30 mouse cellular contexts compared by ENCODE assay signal in the genomic region with DNA sequence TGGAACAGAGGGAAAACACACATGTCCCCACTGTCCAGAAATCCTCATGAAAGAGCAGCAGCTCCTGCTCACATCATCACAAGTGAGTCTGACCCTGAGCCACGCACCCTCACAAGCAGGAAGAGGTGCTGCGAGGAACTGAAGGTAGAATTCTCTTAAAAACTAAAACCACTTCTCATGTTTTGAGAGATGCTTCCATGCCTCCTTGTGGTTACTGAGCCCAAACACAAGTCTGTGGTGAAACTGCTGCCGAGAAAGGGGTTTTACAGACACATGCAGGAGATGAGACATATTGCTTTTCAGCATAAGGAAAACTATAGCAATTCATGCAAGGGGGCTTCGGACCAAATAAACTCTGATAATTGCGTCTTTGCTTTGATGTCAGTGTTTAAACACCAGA.
A peak's percentile ranks its signal among the peaks of the same experiment; 100 is the strongest.
DNase-seq lines count a peak whose midpoint lies in the region; ATAC-seq and TF ChIP-seq lines count a peak whose summit lies in the region.
"Had no signal": no experiment of that assay in that cellular context is flagged by ENCODE, and none has a peak within 500 bp of the region (broad histone marks: within the 10 kb centered on the region; RNA-seq: fewer than 3 reads in every experiment).

No protein-coding gene starts in this region.

- no peak for DNase-seq in kidney, postnatal 0 days (ENCODE audit: low spot score)
- DNase-seq in kidney, postnatal 14 days, result no peak
- peak; percentile 33 for DNase-seq in CH12.LX (ENCODE audit: extremely low read depth)
- DNase-seq in naive thymus-derived CD4-positive, alpha-beta T cell, adult 2 months (ENCODE audit: low read depth), result peak; percentile 26
- peak; percentile 59 for DNase-seq in thymus, postnatal 14 days
- DNase-seq in cerebellum, adult 9-11 months, result no peak
- DNase-seq in embryo, embryonic 9.5 days (ENCODE audit: extremely low spot score), result no peak
- no peak for DNase-seq in left cerebral cortex, adult 2 months (ENCODE audit: extremely low spot score in 1 of 2, low spot score in 2 of 2)
- DNase-seq: adrenal gland, adult 8-10 months; B cell, adult 2 months; cerebellum, adult 11 months; cerebellum, postnatal 10 days; gastrocnemius, adult 2 months; gastrocnemius, postnatal 36 days; heart, adult 2 months; heart, postnatal 4 days; kidney, adult 2 months; right cerebral cortex, adult 18-20 months; spleen, adult 18-20 months had no signal

- no peak for ATAC-seq in kidney, postnatal 0 days (replicated peaks; ENCODE audit: low FRiP score, low read depth)
- ATAC-seq: forebrain, embryonic 13.5 days; inflammation-experienced regulatory T-cells, adult 6 months had no signal

- TF ChIP-seq POLR2A in CH12.LX (IDR thresholded peaks at IDR 0.05; ENCODE audit: low read depth, low read length), result no peak

- intact Hi-C loops in left cerebral cortex, adult 2 months (cut with DNase I), result no loop called here

- no peak overlapping the region for H3K4me2 ChIP-seq in kidney, postnatal 0 days (ENCODE audit: low read length)
- no peak overlapping the region for H3K4me2 ChIP-seq in CH12.LX (ENCODE audit: insufficient read depth, low read depth, poor library complexity, severe bottlenecking)
- H3K4me2 ChIP-seq: embryonic facial prominence, embryonic 15.5 days; forebrain, embryonic 13.5 days; heart, embryonic 12.5 days; hindbrain, embryonic 14.5 days; limb, embryonic 13.5 days; liver, embryonic 11.5 days; lung, embryonic 15.5 days; midbrain, embryonic 11.5 days; neural tube, embryonic 12.5 days had no signal

- in situ Hi-C loops in CH12.LX (cut with MboI; ENCODE audit: low pct_ligation_motif_present, low pct_unique_long_range_greater_than_20kb, low sequenced_read_pairs), result no loop called here

- H3K4me3 ChIP-seq in kidney, postnatal 0 days (replicated peaks; ENCODE audit: low read depth, low read length), result no peak overlapping the region
- no peak overlapping the region for H3K4me3 ChIP-seq in CH12.LX (replicated peaks in 1 of 3; ENCODE audit: low read depth in 2 of 3, low read length in 2 of 3, poor library complexity in 1 of 3)
- no peak overlapping the region for H3K4me3 ChIP-seq in left cerebral cortex, adult 2 months
- H3K4me3 ChIP-seq: embryonic facial prominence, embryonic 10.5 days; embryonic facial prominence, embryonic 15.5 days; forebrain, embryonic 13.5 days; gastrocnemius, adult 2 months; heart, adult 2 months; heart, embryonic 12.5 days; limb, embryonic 13.5 days; lung, embryonic 15.5 days; neural tube, embryonic 12.5 days had no signal

- no peaks in the 10 kb centered on the region for H3K27me3 ChIP-seq in kidney, postnatal 0 days (ENCODE audit: insufficient read depth, low read length)
- no peaks in the 10 kb centered on the region for H3K27me3 ChIP-seq in CH12.LX (replicated peaks)
- H3K27me3 ChIP-seq: heart, embryonic 12.5 days; lung, embryonic 15.5 days; neural tube, embryonic 12.5 days had no signal

- peak; percentile 66 for TF ChIP-seq RAD21 in CH12.LX (IDR thresholded peaks at IDR 0.05; ENCODE audit: low read depth, low read length)

- H3K9ac ChIP-seq in kidney, postnatal 0 days (ENCODE audit: low read depth, low read length), result no peak overlapping the region
- H3K9ac ChIP-seq in CH12.LX (ENCODE audit: insufficient read depth, low read depth), result no peak overlapping the region
- H3K9ac ChIP-seq: embryonic facial prominence, embryonic 15.5 days; forebrain, embryonic 13.5 days; heart, embryonic 12.5 days; hindbrain, embryonic 14.5 days; limb, embryonic 13.5 days; lung, embryonic 15.5 days; neural tube, embryonic 12.5 days had no signal

- no peaks in the 10 kb centered on the region for H3K4me1 ChIP-seq in kidney, postnatal 0 days (replicated peaks; ENCODE audit: insufficient read depth, low read length)
- H3K4me1 ChIP-seq in CH12.LX (ENCODE audit: control insufficient read depth in 1 of 2, insufficient read depth in 2 of 2), result peaks cover 0 to 22% of the 10 kb centered on the region in 2 experiments; a peak in 2 of 4 replicates
- H3K4me1 ChIP-seq: embryonic facial prominence, embryonic 10.5 days; embryonic facial prominence, embryonic 15.5 days; forebrain, embryonic 13.5 days; lung, embryonic 15.5 days; neural tube, embryonic 12.5 days had no signal

- no peak overlapping the region for H3K27ac ChIP-seq in kidney, postnatal 0 days
- H3K27ac ChIP-seq in CH12.LX (ENCODE audit: insufficient read depth, low read depth), result no peak overlapping the region
- no peak overlapping the region for H3K27ac ChIP-seq in left cerebral cortex, adult 2 months
- H3K27ac ChIP-seq: embryonic facial prominence, embryonic 10.5 days; embryonic facial prominence, embryonic 15.5 days; forebrain, embryonic 13.5 days; gastrocnemius, adult 2 months; heart, adult 2 months; hindbrain, embryonic 14.5 days; limb, embryonic 13.5 days; lung, embryonic 15.5 days; neural tube, embryonic 12.5 days had no signal

- no peak for TF ChIP-seq EP300 in CH12.LX (IDR thresholded peaks at IDR 0.05; ENCODE audit: low read length)

- H3K9me3 ChIP-seq in kidney, postnatal 0 days (replicated peaks; ENCODE audit: low read length), result no peaks in the 10 kb centered on the region
- H3K9me3 ChIP-seq in CH12.LX (replicated peaks; ENCODE audit: low read length), result no peaks in the 10 kb centered on the region
- H3K9me3 ChIP-seq: embryonic facial prominence, embryonic 10.5 days; embryonic facial prominence, embryonic 15.5 days; forebrain, embryonic 13.5 days; heart, embryonic 12.5 days; limb, embryonic 13.5 days; lung, embryonic 15.5 days; neural tube, embryonic 12.5 days had no signal

- TF ChIP-seq CTCF in kidney, postnatal 0 days (IDR thresholded peaks at IDR 0.05; ENCODE audit: low read depth), result peak; percentile 35; the same call in 1 of the 2 replicates
- peak in 1 of 2 experiments; percentile 59; a peak in 2 of 4 replicates for TF ChIP-seq CTCF in CH12.LX (conservative IDR thresholded peaks at IDR 0.05 in 1 of 2, IDR thresholded peaks at IDR 0.05 in 1 of 2; ENCODE audit: low read depth in 2 of 2, low read length in 2 of 2)
- no peak; the same call in 1 of the 2 replicates for TF ChIP-seq CTCF in left cerebral cortex, adult 2 months (IDR thresholded peaks at IDR 0.05)

- dilution Hi-C loops in CH12.LX (cut with MboI; ENCODE audit: extremely low pct_ligation_motif_present, extremely low pct_unique_long_range_greater_than_20kb, low sequenced_read_pairs), result no loop called here

- H3K79me2 ChIP-seq in CH12.LX (replicated peaks; ENCODE audit: control insufficient read depth, extremely low read depth, insufficient read depth, poor library complexity, severe bottlenecking), result no peaks in the 10 kb centered on the region

- H3K36me3 ChIP-seq in kidney, postnatal 0 days (ENCODE audit: insufficient read depth, low read length), result no peaks in the 10 kb centered on the region
- no peaks in the 10 kb centered on the region for H3K36me3 ChIP-seq in CH12.LX (replicated peaks in 1 of 2; ENCODE audit: control insufficient read depth in 1 of 2, insufficient read depth in 1 of 2, low read length in 1 of 2)
- H3K36me3 ChIP-seq: embryonic facial prominence, embryonic 10.5 days; embryonic facial prominence, embryonic 15.5 days; heart, embryonic 12.5 days; limb, embryonic 13.5 days; lung, embryonic 15.5 days; neural tube, embryonic 12.5 days had no signal

- WGBS in kidney, postnatal 0 days, result 51% methylated on average over 5 of the region's 5 CpGs

TF ChIP-seq in CH12.LX, 34 proteins besides CTCF, POLR2A, EP300 and RAD21:
- peak; percentile 63 for TF ChIP-seq SMC3 (IDR thresholded peaks at IDR 0.05; ENCODE audit: low read depth, low read length)
- no peak for TF ChIP-seq USF2 (conservative IDR thresholded peaks at IDR 0.05; ENCODE audit: low read depth, low read length)
- TF ChIP-seq NELFE (IDR thresholded peaks at IDR 0.05; ENCODE audit: low read depth, low read length), result no peak
- no peak for TF ChIP-seq MXI1 (IDR thresholded peaks at IDR 0.05; ENCODE audit: low read depth, low read length)
- TF ChIP-seq MAX (IDR thresholded peaks at IDR 0.05; ENCODE audit: low read length), result no peak
- TF ChIP-seq PAX5 (IDR thresholded peaks at IDR 0.05; ENCODE audit: low read length), result no peak
- TF ChIP-seq BHLHE40 (IDR thresholded peaks at IDR 0.05; ENCODE audit: low read depth, low read length), result no peak
- TF ChIP-seq ELF1 (IDR thresholded peaks at IDR 0.05; ENCODE audit: low read depth, low read length), result peak; percentile 9; the same call in 1 of the 2 replicates

Comparison
In these comparisons a context has a peak if more than half of its experiments do, and no peak if none do; other contexts are left out.
1. DNase-seq: peak in CH12.LX (single experiment), naive thymus-derived CD4-positive, alpha-beta T cell, adult 2 months (single experiment) and thymus, postnatal 14 days (single experiment); none in kidney, postnatal 0 days (single experiment), kidney, postnatal 14 days (single experiment), cerebellum, adult 9-11 months (single experiment), embryo, embryonic 9.5 days (single experiment) and left cerebral cortex, adult 2 months (0 of 2).